Mouse (Mus musculus) lung, postnatal 4 days (tissue): ENCODE measurements around the gene Pla1a.
"Not testable (repeated sequence)": the region's sequence is repeated elsewhere in the genome, so short reads cannot be mapped to it uniquely, and the experiment has no call there.

ENCODE experiments used
- DNase-seq, 2 experiments: peaks; one replicate each; pipeline ENCODE4 v3.0.0; 2021

The Pla1a gene

GRCm38 (mm10) chr16:38456812-38457567 is 24.0 kb upstream of the Pla1a start:
- DNase-seq = peak in 1 of 2 experiments; percentile 26

GRCm38 (mm10) chr16:38455511-38456418 is 22.8 kb upstream of the Pla1a start, which contains the start of gene Cd80:
Gene Cd80 (plus strand): TSS chr16:38455561.
- no peak for DNase-seq

- DNase-seq = no peak
These were observed 21.7 kb upstream of the Pla1a start for GRCm38 (mm10) chr16:38454533-38455254.

GRCm38 (mm10) chr16:38453952-38454351 is 21.0 kb upstream of the Pla1a start:
- DNase-seq = no peak

GRCm38 (mm10) chr16:38453203-38453553 is 20.2 kb upstream of the Pla1a start:
- no peak for DNase-seq

GRCm38 (mm10) chr16:38452442-38453202 is 19.7 kb upstream of the Pla1a start, which contains the start of gene Adprh:
Gene Adprh (minus strand): TSS chr16:38452703.
- DNase-seq = peak; percentile 96 to 98

- no peak for DNase-seq
These were observed 18.7 kb upstream of the Pla1a start for GRCm38 (mm10) chr16:38451421-38452205.

GRCm38 (mm10) chr16:38450707-38451106 is 17.8 kb upstream of the Pla1a start:
- no peak for DNase-seq

- no peak for DNase-seq
These were observed 15.5 kb upstream of the Pla1a start for GRCm38 (mm10) chr16:38448458-38448857.

- no peak for DNase-seq
These were observed 14.4 kb upstream of the Pla1a start for GRCm38 (mm10) chr16:38447366-38447765.

- DNase-seq = not testable (repeated sequence)
These were observed 13.2 kb upstream of the Pla1a start for GRCm38 (mm10) chr16:38446141-38446540.

GRCm38 (mm10) chr16:38445576-38445975 is 12.6 kb upstream of the Pla1a start:
- no peak for DNase-seq

- no peak for DNase-seq
These were observed 12.1 kb upstream of the Pla1a start for GRCm38 (mm10) chr16:38445046-38445445.

- DNase-seq = no peak
These were observed 10.9 kb upstream of the Pla1a start for GRCm38 (mm10) chr16:38443721-38444464.

GRCm38 (mm10) chr16:38442216-38442615 is 9.3 kb upstream of the Pla1a start:
- DNase-seq = no peak

GRCm38 (mm10) chr16:38441611-38442010 is 8.7 kb upstream of the Pla1a start:
- no peak for DNase-seq

GRCm38 (mm10) chr16:38440403-38440802 is 7.5 kb upstream of the Pla1a start:
- DNase-seq = no peak

GRCm38 (mm10) chr16:38439190-38439589 is 6.2 kb upstream of the Pla1a start:
- no peak for DNase-seq

- DNase-seq = no peak
These were observed 1.4 kb upstream of the Pla1a start for GRCm38 (mm10) chr16:38434295-38434795.

GRCm38 (mm10) chr16:38433514-38433913 is 569 bp upstream of the Pla1a start:
- no peak for DNase-seq
